Mouse (Mus musculus): ENCODE data around the gene Spg11. TPM values are rescaled to one million over a fixed set of nuclear protein-coding genes. Genes with fewer than 3 reads are reported as not detected.

Gene Spg11
- total and polyA plus RNA-seq, 2 experiments from 2014 or later = 2.7 to 15.7 TPM

- peak; percentile 30 for DNase-seq (ENCODE audit: low spot score)
- H3K36me3 ChIP-seq (replicated peaks; ENCODE audit: control insufficient read depth, insufficient read depth, low read length) = peaks cover 26% of the 10 kb centered on the region
- WGBS = 33% methylated on average over 5 of the region's 5 CpGs
Observed at GRCm38 (mm10) chr2:122069922-122070321, 48.3 kb downstream of the Spg11 start.

GRCm38 (mm10) chr2:122069144-122069912 lies 48.9 kb downstream of the Spg11 start:
- H3K4me3 ChIP-seq (ENCODE audit: low read depth, low read length) = no peak overlapping the region
- DNase-seq (ENCODE audit: low spot score) = peak; percentile 10
- no peak overlapping the region for H3K27ac ChIP-seq (ENCODE audit: low read depth)
- H3K4me1 ChIP-seq (ENCODE audit: control insufficient read depth, insufficient read depth) = no peaks in the 10 kb centered on the region
- no peak for ATAC-seq (ENCODE audit: insufficient read depth, low read depth)
- H3K4me2 ChIP-seq (ENCODE audit: low read depth, low read length) = no peak overlapping the region
- H3K27me3 ChIP-seq (ENCODE audit: control insufficient read depth, insufficient read depth, low read length) = no peaks in the 10 kb centered on the region
- H3K9me3 ChIP-seq (replicated peaks; ENCODE audit: control insufficient read depth, low read length) = no peaks in the 10 kb centered on the region
- TF ChIP-seq CTCF (IDR thresholded peaks at IDR 0.05; ENCODE audit: low read depth) (peak; percentile 2; the same call in 1 of the 2 replicates), EP300 (IDR thresholded peaks at IDR 0.05; ENCODE audit: low read depth) (no peak)
- H3K9ac ChIP-seq (replicated peaks; ENCODE audit: low read depth, low read length) = no peak overlapping the region
- WGBS = 65% methylated on average over 6 of the region's 6 CpGs
- H3K36me3 ChIP-seq (replicated peaks; ENCODE audit: control insufficient read depth, insufficient read depth, low read length) = peaks cover 27% of the 10 kb centered on the region

More at GRCm38 (mm10) chr2:122069922-122070321, 48.3 kb downstream of the Spg11 start:
- H3K4me2 ChIP-seq (ENCODE audit: low read depth, low read length) = no peak overlapping the region
- H3K27ac ChIP-seq (ENCODE audit: low read depth) = no peak overlapping the region
- H3K4me3 ChIP-seq (ENCODE audit: low read depth, low read length) = no peak overlapping the region
- no peaks in the 10 kb centered on the region for H3K4me1 ChIP-seq (ENCODE audit: control insufficient read depth, insufficient read depth)
- H3K9ac ChIP-seq (replicated peaks; ENCODE audit: low read depth, low read length) = no peak overlapping the region
- H3K27me3 ChIP-seq (ENCODE audit: control insufficient read depth, insufficient read depth, low read length) = no peaks in the 10 kb centered on the region
- TF ChIP-seq EP300 (IDR thresholded peaks at IDR 0.05; ENCODE audit: low read depth) (no peak), CTCF (IDR thresholded peaks at IDR 0.05; ENCODE audit: low read depth) (peak; percentile 78)
- no peaks in the 10 kb centered on the region for H3K9me3 ChIP-seq (replicated peaks; ENCODE audit: control insufficient read depth, low read length)
- no peak for ATAC-seq (ENCODE audit: insufficient read depth, low read depth)

- WGBS = 34% methylated on average over 8 of the region's 8 CpGs
- Histone ChIP-seq H3K27me3 (ENCODE audit: control insufficient read depth, insufficient read depth, low read length) (no peaks in the 10 kb centered on the region), H3K4me2 (ENCODE audit: low read depth, low read length) (no peak overlapping the region), H3K27ac (ENCODE audit: low read depth) (0 out of 2 replicates have a peak overlapping the region, but pooled peaks have one; percentile 9), H3K36me3 (replicated peaks; ENCODE audit: control insufficient read depth, insufficient read depth, low read length) (peaks cover 14% of the 10 kb centered on the region), H3K9me3 (replicated peaks; ENCODE audit: control insufficient read depth, low read length) (no peaks in the 10 kb centered on the region), H3K4me3 (ENCODE audit: low read depth, low read length) (no peak overlapping the region), H3K4me1 (ENCODE audit: control insufficient read depth, insufficient read depth) (no peaks in the 10 kb centered on the region), H3K9ac (replicated peaks; ENCODE audit: low read depth, low read length) (no peak overlapping the region)
- TF ChIP-seq EP300 (IDR thresholded peaks at IDR 0.05; ENCODE audit: low read depth) (no peak), CTCF (IDR thresholded peaks at IDR 0.05; ENCODE audit: low read depth) (no peak)
- ATAC-seq (ENCODE audit: insufficient read depth, low read depth) (peak; percentile 81), DNase-seq (ENCODE audit: low spot score) (peak; percentile 20)
Observed at GRCm38 (mm10) chr2:122066241-122066640, 51.9 kb downstream of the Spg11 start.

- peaks cover 14% of the 10 kb centered on the region for H3K36me3 ChIP-seq (replicated peaks; ENCODE audit: control insufficient read depth, insufficient read depth, low read length)
- ATAC-seq (ENCODE audit: insufficient read depth, low read depth) (no peak), DNase-seq (ENCODE audit: low spot score) (no peak)
- H3K4me2 ChIP-seq (ENCODE audit: low read depth, low read length) = no peak overlapping the region
- H3K9ac ChIP-seq (replicated peaks; ENCODE audit: low read depth, low read length) = no peak overlapping the region
- WGBS = 46% methylated on average over 14 of the region's 14 CpGs
- TF ChIP-seq CTCF (IDR thresholded peaks at IDR 0.05; ENCODE audit: low read depth) (peak; percentile 40; the same call in 1 of the 2 replicates), EP300 (IDR thresholded peaks at IDR 0.05; ENCODE audit: low read depth) (no peak)
- no peak overlapping the region for H3K4me3 ChIP-seq (ENCODE audit: low read depth, low read length)
- no peaks in the 10 kb centered on the region for H3K9me3 ChIP-seq (replicated peaks; ENCODE audit: control insufficient read depth, low read length)
- H3K27ac ChIP-seq (ENCODE audit: low read depth) = no peak overlapping the region
- H3K27me3 ChIP-seq (ENCODE audit: control insufficient read depth, insufficient read depth, low read length) = no peaks in the 10 kb centered on the region
- H3K4me1 ChIP-seq (ENCODE audit: control insufficient read depth, insufficient read depth) = no peaks in the 10 kb centered on the region
Observed at GRCm38 (mm10) chr2:122065200-122065969, 52.8 kb downstream of the Spg11 start.

GRCm38 (mm10) chr2:122059365-122060115 lies 58.6 kb downstream of the Spg11 start:
- H3K9me3 ChIP-seq (replicated peaks; ENCODE audit: control insufficient read depth, low read length) = no peaks in the 10 kb centered on the region
- TF ChIP-seq CTCF (IDR thresholded peaks at IDR 0.05; ENCODE audit: low read depth) = no peak
- TF ChIP-seq EP300 (IDR thresholded peaks at IDR 0.05; ENCODE audit: low read depth) = no peak
- no peak overlapping the region for H3K4me2 ChIP-seq (ENCODE audit: low read depth, low read length)
- H3K27ac ChIP-seq (ENCODE audit: low read depth) = no peak overlapping the region
- no peak overlapping the region for H3K9ac ChIP-seq (replicated peaks; ENCODE audit: low read depth, low read length)
- no peaks in the 10 kb centered on the region for H3K27me3 ChIP-seq (ENCODE audit: control insufficient read depth, insufficient read depth, low read length)
- peaks cover 38% of the 10 kb centered on the region for H3K36me3 ChIP-seq (replicated peaks; ENCODE audit: control insufficient read depth, insufficient read depth, low read length)
- no peak overlapping the region for H3K4me3 ChIP-seq (ENCODE audit: low read depth, low read length)
- 71% methylated on average over 11 of the region's 11 CpGs for WGBS
- no peaks in the 10 kb centered on the region for H3K4me1 ChIP-seq (ENCODE audit: control insufficient read depth, insufficient read depth)
- DNase-seq (ENCODE audit: low spot score) (no peak), ATAC-seq (ENCODE audit: insufficient read depth, low read depth) (no peak)
